Mouse (Mus musculus): ENCODE data around the gene Ino80e. TPM values are rescaled to one million over a fixed set of nuclear protein-coding genes. Genes with fewer than 3 reads are reported as not detected.
"Not testable (repeated sequence)": the region's sequence is repeated elsewhere in the genome, so short reads cannot be mapped to it uniquely, and the experiment has no call there.

Gene Ino80e
- polyA plus RNA-seq (2011; ENCODE audit: insufficient read depth, insufficient read length, low read depth, missing spikeins): 104 and 118 TPM in 2 replicates

GRCm38 (mm10) chr7:126862147-126862784, at the start of gene Ino80e:
TSS of gene Ino80e (minus strand) at chr7:126862377.
- Histone ChIP-seq H3K27ac (ENCODE audit: insufficient read depth, low read length) (peak within 1 kb of the TSS; percentile 53), H3K9me3 (replicated peaks; ENCODE audit: control insufficient read depth, insufficient read depth, low read length, poor library complexity, severe bottlenecking) (no peaks in the 10 kb centered on the region), H3K4me3 (ENCODE audit: low read depth, low read length) (peak within 1 kb of the TSS; percentile 96), H3K36me3 (ENCODE audit: control insufficient read depth, insufficient read depth, low read length, poor library complexity, severe bottlenecking) (peaks cover 33% of the 10 kb centered on the region), H3K4me1 (ENCODE audit: control insufficient read depth, insufficient read depth, low read length) (peaks cover 2% of the 10 kb centered on the region), H3K27me3 (ENCODE audit: control insufficient read depth, insufficient read depth, low read length, poor library complexity, severe bottlenecking) (no peaks in the 10 kb centered on the region), H3K9ac (ENCODE audit: low read depth, poor library complexity, severe bottlenecking) (peak within 1 kb of the TSS; percentile 88)
- no peak for TF ChIP-seq EP300 (IDR thresholded peaks at IDR 0.05; ENCODE audit: insufficient read depth, low read depth, low read length)
- no peak for TF ChIP-seq POLR2A (IDR thresholded peaks at IDR 0.05; ENCODE audit: insufficient read depth, low read length)
- no peak for TF ChIP-seq CTCF (IDR thresholded peaks at IDR 0.05; ENCODE audit: low read depth, low read length)

DNA sequence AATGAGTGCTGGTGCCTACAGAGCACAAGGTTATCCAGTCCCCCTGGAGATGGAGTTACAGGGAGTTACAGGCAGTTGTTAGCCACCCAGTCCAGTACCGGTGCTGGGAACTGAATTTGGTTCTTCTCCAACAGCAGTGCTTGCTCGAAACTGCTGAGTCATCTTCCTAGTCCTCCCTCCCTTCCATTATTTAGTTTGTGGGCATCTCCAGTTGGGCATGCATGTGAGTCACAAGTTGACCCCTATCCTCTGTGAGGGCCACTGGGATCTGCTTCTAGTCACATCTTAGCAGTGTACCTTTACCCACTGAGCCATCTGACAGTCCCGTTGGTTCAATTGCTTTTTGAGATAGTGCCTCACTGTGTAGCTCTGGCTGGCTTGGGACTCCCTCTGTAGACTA, 43.4 kb upstream of the Ino80e start:
- Histone ChIP-seq H3K36me3 (ENCODE audit: control insufficient read depth, insufficient read depth, low read length, poor library complexity, severe bottlenecking) (no peaks in the 10 kb centered on the region), H3K27ac (ENCODE audit: insufficient read depth, low read length) (no peak overlapping the region), H3K4me3 (ENCODE audit: low read depth, low read length) (no peak overlapping the region), H3K9me3 (replicated peaks; ENCODE audit: control insufficient read depth, insufficient read depth, low read length, poor library complexity, severe bottlenecking) (no peaks in the 10 kb centered on the region), H3K9ac (ENCODE audit: low read depth, poor library complexity, severe bottlenecking) (no peak overlapping the region), H3K27me3 (ENCODE audit: control insufficient read depth, insufficient read depth, low read length, poor library complexity, severe bottlenecking) (no peaks in the 10 kb centered on the region), H3K4me1 (ENCODE audit: control insufficient read depth, insufficient read depth, low read length) (peaks cover 3% of the 10 kb centered on the region)
- no peak for TF ChIP-seq CTCF (IDR thresholded peaks at IDR 0.05; ENCODE audit: low read depth, low read length)
- no peak for TF ChIP-seq EP300 (IDR thresholded peaks at IDR 0.05; ENCODE audit: insufficient read depth, low read depth, low read length)
- TF ChIP-seq POLR2A (IDR thresholded peaks at IDR 0.05; ENCODE audit: insufficient read depth, low read length): no peak

DNA sequence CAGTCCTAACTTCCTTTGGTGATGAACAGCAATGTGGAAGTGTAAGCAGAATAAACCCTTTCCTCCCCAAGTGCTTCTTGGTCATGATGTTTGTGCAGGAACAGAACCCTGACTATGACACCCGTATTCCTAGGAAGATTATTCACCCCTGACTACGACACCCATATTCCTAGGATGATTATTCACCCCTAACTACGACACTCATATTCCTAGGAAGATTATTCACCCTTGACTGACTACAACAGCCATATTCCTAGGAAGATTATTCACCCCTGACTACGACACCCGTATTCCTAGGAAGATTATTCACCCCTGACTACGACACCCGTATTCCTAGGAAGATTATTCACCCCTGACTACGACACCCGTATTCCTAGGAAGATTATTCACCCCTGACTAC, 37.6 kb upstream of the Ino80e start:
- not testable (repeated sequence) for H3K9me3 ChIP-seq (replicated peaks; ENCODE audit: control insufficient read depth, insufficient read depth, low read length, poor library complexity, severe bottlenecking); H3K27ac ChIP-seq (ENCODE audit: insufficient read depth, low read length); H3K36me3 ChIP-seq (ENCODE audit: control insufficient read depth, insufficient read depth, low read length, poor library complexity, severe bottlenecking); H3K4me3 ChIP-seq (ENCODE audit: low read depth, low read length); H3K9ac ChIP-seq (ENCODE audit: low read depth, poor library complexity, severe bottlenecking); H3K27me3 ChIP-seq (ENCODE audit: control insufficient read depth, insufficient read depth, low read length, poor library complexity, severe bottlenecking); H3K4me1 ChIP-seq (ENCODE audit: control insufficient read depth, insufficient read depth, low read length)

- TF ChIP-seq POLR2A (IDR thresholded peaks at IDR 0.05; ENCODE audit: insufficient read depth, low read length) (peak; percentile 67), EP300 (IDR thresholded peaks at IDR 0.05; ENCODE audit: insufficient read depth, low read depth, low read length) (no peak)
- no peaks in the 10 kb centered on the region for H3K27me3 ChIP-seq (ENCODE audit: control insufficient read depth, insufficient read depth, low read length, poor library complexity, severe bottlenecking)
- peak overlapping the region; percentile 43 for H3K9ac ChIP-seq (ENCODE audit: low read depth, poor library complexity, severe bottlenecking)
- H3K36me3 ChIP-seq (ENCODE audit: control insufficient read depth, insufficient read depth, low read length, poor library complexity, severe bottlenecking): no peaks in the 10 kb centered on the region
- peak overlapping the region; percentile 71 for H3K4me3 ChIP-seq (ENCODE audit: low read depth, low read length)
- 0 out of 2 replicates have a peak overlapping the region, but pooled peaks have one; percentile 2 for H3K27ac ChIP-seq (ENCODE audit: insufficient read depth, low read length)
- no peaks in the 10 kb centered on the region for H3K4me1 ChIP-seq (ENCODE audit: control insufficient read depth, insufficient read depth, low read length)
- no peaks in the 10 kb centered on the region for H3K9me3 ChIP-seq (replicated peaks; ENCODE audit: control insufficient read depth, insufficient read depth, low read length, poor library complexity, severe bottlenecking)
Observed at GRCm38 (mm10) chr7:126898102-126898990, 36.2 kb upstream of the Ino80e start.

DNA sequence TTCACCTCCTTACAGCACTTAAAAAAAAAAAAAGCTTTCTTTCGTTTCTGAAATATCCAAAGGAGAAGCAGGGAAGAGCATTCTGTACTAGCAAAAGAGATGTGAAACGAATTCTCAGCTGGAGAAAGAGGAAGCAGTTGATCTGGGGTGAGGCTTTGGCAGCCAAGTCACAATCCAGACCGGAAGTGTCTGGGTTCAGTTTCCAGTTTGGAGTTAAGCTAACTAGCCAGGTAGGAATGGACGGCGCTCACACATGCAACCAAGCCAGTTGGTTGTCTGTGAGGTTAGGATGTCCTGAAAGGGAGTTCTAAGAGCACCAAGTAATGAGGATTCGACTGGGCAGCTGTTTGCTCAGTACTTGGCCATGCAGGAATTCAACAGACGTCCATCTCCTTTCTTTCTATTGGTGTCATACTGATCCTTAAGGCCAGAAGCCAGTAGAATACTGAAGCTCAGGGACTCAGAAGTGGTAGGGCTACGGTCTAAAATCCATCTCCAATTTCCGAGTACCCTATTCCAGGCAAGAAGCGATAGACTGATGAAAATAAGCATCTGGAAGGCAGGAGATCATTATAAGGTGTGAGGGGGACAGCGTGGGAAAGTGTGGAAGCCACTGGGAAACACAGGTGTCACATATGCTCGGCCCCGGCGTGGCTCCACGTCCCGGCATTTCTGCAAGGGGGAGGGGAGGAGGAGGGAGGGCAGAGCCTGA, 35.4 kb upstream of the Ino80e start:
- TF ChIP-seq POLR2A (IDR thresholded peaks at IDR 0.05; ENCODE audit: insufficient read depth, low read length): no peak
- TF ChIP-seq EP300 (IDR thresholded peaks at IDR 0.05; ENCODE audit: insufficient read depth, low read depth, low read length): no peak
- no peak for TF ChIP-seq CTCF (IDR thresholded peaks at IDR 0.05; ENCODE audit: low read depth, low read length)
- H3K9ac ChIP-seq (ENCODE audit: low read depth, poor library complexity, severe bottlenecking): peak overlapping the region; percentile 43
- H3K4me3 ChIP-seq (ENCODE audit: low read depth, low read length): peak overlapping the region; percentile 71
- H3K9me3 ChIP-seq (replicated peaks; ENCODE audit: control insufficient read depth, insufficient read depth, low read length, poor library complexity, severe bottlenecking): no peaks in the 10 kb centered on the region
- no peaks in the 10 kb centered on the region for H3K27me3 ChIP-seq (ENCODE audit: control insufficient read depth, insufficient read depth, low read length, poor library complexity, severe bottlenecking)
- no peaks in the 10 kb centered on the region for H3K36me3 ChIP-seq (ENCODE audit: control insufficient read depth, insufficient read depth, low read length, poor library complexity, severe bottlenecking)
- no peak overlapping the region for H3K27ac ChIP-seq (ENCODE audit: insufficient read depth, low read length)
- H3K4me1 ChIP-seq (ENCODE audit: control insufficient read depth, insufficient read depth, low read length): no peaks in the 10 kb centered on the region

Data from ES-Bruce4 (cell line).